Mouse (Mus musculus) lung, postnatal 14 days (tissue): ENCODE measurements around the gene Meis1.

ENCODE experiments used
- DNase-seq: peaks from one replicate; pipeline ENCODE4 v3.0.0; 2021

The Meis1 gene

DNA sequence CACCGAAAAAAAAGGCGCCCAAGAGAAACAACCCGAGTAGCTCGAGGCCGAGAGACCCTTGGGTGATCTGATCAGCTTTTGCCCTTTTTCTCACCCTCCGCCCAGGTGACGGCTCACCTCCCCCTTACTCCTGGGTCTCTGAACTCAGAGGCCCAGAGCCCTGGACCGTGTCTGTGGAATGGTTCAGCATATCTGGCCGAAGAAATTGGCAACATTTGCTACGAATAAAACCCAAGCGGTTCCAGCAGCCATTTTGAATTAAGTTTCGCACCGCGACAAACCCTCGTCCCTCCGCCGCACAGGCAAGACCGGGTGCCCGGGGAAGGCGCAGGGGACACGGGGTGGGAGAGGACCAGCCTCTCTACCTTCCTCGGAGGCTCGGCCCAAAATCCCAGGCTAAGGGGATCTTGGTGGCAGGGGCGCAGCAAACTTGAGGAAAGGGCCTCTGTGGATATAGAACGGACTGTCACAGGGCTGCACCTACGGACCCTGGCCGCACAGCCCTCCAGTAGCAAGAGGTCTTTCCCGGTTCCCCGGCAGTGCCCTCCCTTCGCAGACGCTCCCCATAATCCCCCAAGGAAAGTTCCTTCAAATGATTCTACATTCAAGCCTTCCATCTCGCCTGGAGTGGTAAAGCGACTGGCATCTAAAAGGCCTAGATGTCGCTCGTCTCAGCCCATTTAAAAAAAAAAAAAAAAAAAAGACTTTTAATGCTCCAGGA, 4.2 kb downstream of the Meis1 start:
- DNase-seq, result peak; percentile 33

DNA sequence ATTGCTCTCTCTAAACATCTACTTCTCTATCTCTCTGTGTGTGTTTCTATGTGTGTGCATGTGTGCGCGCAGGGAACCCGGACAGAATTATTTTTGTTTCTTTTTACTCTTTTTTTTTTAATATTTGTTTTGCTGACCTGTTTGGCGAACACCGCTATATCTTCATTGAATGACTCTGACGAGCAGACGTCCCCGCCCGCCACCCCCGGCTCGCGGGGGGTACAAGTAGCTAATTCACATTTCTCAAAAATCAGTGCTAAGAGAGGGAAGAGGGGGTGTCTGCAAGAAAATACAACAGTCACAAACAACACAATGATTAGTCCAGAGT, 4.7 kb downstream of the Meis1 start:
- peak; percentile 10 for DNase-seq

DNA sequence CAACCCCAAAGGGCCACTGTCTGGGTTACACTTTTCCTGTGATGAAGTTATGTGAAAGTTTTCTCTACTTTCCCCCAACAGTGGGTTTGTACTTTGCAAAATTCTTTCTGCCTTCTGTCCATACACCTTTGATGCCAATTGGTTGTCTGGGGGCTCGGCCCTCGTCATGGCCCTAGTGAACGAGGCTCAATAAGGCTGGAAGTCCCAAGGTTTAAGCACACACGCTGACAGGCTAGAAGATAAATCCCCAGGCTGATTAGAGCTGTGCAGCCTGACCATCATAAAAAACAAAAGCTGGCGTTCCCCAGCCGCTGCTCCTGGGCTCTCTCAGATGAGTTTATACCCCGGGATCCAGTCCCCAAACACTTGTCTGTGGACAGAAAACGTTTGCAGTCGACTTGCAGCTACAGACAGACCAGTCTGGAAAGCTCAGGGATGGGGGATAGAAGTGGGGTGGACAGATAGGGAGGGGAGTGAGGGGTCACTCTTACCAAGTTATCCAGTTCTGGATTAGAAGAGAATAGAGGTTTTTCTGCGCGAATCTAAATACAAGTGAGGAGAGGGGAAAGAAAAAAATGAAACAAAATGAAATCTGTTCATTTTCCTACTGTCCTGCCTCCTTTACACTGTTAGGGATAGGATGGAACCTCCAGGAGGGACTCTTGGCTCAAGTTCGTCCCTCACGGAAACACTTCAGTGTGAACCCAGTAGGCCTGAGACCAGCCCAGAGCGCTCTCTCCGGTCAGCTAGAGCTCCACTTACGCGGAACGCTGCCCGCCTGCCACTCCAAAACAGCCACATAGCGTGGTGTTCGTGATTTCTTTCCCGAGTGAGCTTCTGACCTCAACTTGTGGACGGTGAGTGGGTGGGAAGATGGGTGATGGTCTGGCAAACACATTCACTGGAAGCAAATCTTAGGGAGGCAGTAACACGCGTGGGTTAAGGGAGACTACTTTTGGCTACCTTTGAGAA, 5.4 kb downstream of the Meis1 start:
- peak; percentile 48 for DNase-seq

- no peak for DNase-seq
Measured at GRCm38 (mm10) chr11:19012463-19013115, 6.2 kb downstream of the Meis1 start.

- no peak for DNase-seq
Measured at GRCm38 (mm10) chr11:19012001-19012400, 6.8 kb downstream of the Meis1 start.

GRCm38 (mm10) chr11:19011108-19011805, 7.5 kb downstream of the Meis1 start:
- no peak for DNase-seq

- peak; percentile 26 for DNase-seq
Measured at GRCm38 (mm10) chr11:19010396-19010811, 8.4 kb downstream of the Meis1 start.

DNA sequence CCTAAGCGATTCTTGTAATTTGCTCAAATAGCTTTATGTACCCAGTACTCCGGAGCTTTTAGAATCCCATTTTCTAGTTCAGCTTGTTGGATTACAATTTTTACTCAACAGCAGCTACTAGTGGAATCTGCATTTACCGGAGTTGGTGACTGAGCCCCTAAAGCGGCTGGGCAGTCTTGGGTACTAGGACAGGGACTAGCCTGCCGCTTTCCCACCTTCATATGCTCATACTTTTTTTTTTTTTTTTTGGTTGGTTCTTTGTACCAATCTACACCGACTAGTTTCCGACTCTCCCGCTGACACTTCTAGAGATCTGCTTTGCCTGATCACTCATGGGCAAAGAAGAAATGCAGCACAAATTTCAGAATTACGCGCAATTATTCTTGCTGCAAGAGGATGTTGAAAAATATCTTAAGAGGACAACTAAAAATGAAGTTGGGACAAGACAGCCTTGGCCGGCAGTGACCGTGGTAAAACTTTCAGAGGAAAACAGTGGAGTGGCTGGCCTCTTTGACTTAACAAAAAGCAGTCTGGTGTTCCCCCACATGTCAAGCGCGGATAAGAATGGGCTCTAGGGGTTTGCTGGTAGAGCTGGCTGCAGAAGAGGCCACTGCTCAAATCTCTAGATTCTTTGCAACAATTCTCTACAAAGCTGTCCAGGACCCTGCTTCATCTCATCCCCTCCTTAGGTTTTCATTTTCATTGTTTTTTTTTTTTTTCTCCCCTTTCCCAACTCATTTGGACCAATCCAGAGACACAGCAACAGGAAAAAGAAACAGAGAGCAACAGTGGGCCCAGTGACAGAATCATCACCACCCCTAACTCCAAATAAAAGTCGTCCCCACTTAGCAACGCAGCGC, 9.0 kb downstream of the Meis1 start:
- DNase-seq, result no peak

- DNase-seq, result no peak
Measured at GRCm38 (mm10) chr11:19008610-19009384, 10.0 kb downstream of the Meis1 start.

DNA sequence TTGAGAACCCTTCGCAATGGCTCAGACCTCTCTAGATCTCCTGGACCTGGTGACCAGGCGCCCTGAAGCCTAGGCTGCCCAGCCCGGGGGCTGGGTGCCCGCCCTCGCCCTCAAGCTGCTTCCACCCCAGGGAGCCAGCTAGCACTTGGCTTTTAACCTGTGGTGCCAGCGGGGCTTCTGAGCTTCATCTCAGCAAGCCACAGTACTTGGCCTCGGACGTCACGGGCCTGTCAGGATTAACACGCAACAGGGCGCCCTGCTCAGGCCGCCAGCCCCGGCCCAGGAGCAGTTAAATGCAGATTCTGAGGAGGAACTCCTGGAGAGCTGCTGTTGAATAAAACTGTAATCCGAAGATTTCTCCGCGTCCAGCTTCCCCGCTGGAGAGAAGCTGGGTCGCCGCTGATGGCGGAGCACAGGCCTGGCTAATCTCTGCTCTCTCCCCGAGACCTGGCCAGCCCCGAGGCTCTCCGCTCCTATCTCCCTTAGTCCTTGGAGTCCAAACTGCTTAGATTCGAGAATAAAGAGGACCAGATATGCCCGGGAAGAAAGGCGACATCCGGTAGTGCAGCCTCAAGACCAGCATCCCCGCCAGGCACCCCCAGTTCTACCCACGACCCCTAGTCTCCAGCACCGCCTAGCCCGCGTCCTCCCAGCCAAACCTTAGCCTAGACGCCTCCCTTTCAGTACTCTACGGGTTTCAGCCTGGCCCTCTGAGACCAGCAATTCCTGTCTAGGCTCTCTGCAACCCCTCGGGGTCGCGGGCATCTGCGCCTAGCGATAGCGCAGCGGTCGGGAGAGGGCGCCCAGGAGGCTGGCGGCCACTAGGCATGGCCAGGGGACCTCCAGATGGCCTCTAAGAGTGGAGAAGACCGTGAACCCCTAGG, 11.0 kb downstream of the Meis1 start:
- DNase-seq, result peak; percentile 44

DNA sequence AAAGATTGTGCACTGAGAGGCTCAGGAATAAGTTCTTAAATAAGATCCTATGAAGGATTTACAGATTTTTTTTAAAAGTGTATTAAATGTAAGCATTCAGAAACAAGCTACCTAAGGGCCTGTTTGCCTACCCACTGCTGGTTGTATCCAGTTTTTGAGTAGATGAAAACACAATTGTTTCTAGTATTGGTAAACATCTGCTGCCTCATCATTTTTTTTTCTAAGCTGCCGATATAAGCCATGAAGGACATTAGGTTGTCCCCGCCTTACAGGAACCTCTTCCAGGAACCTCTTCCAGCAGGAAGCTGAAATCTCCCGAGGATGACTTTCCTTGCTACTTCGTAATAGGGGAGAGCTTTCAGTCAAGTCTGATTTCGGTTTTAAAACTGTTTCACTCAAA, 11.7 kb downstream of the Meis1 start:
- DNase-seq, result no peak

GRCm38 (mm10) chr11:19005913-19006693, 12.7 kb downstream of the Meis1 start:
- DNase-seq, result no peak

DNA sequence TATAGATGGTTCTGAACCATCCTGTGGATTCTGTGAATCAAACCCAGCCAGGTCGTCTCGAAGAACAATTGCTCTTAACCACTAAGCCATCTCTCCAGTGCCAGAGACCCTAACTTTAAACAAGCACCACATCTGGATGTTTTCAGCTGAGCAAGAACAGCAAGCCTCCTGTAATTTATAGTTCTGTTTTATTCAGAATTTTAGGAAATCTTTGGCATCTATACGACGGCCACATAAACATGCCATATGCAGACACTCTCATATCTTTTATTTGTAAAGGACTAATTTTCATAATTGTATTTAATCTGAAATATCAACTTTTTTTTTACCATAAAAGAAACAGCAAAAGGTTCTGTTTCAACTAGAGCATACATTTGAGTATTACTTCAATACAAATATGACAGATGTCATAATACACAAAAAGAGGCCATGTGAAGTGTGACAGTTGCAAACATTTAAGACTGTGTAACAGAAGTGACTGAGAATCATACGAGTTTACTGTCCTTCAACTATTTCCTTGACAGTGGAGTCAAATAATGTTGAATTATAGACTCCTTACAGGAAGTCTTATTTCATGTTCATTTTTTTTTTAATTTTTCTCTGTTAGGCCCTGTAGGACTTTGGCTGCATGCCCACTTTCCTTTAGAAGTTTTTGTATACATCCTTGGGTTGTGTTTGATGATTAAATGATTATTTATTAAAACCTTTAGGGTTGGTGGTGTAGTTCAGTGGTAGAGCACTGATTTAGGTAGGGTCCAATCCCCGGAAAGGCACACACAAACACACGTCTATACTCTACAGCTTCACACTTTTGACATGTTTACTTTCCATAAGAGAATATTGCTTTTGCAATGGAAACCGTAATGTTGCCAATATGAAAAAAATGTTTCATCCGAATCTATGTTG, 13.5 kb downstream of the Meis1 start:
- DNase-seq, result no peak

GRCm38 (mm10) chr11:19003066-19003465, 15.7 kb downstream of the Meis1 start:
- no peak for DNase-seq

DNA sequence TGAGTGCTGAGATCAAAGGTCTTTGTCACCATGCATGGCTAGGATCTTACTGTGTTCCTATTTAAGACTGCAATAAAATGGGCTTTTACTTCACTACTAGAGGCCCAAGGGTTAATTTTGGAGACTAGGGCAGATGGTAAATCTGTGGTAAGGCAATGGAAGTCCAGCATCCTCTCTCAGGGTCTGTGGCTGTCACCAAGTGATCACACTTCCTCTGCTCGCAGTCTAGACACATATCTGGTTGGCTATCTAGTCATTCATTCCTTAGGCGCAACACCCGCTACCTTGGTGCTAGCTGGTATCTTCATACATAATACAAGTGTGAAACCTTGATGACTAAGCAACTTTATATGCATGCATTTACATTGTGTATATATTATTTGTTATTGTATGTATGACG, 22.0 kb downstream of the Meis1 start:
- DNase-seq, result no peak

- no peak for DNase-seq
Measured at GRCm38 (mm10) chr11:18996289-18996688, 22.5 kb downstream of the Meis1 start.

- DNase-seq, result no peak
Measured at GRCm38 (mm10) chr11:18992796-18993195, 26.0 kb downstream of the Meis1 start.

GRCm38 (mm10) chr11:18990244-18990677, 28.5 kb downstream of the Meis1 start:
- no peak for DNase-seq
